Mouse (Mus musculus): ENCODE measurements around the gene Ccdc114. TPM values are rescaled to one million over a fixed set of nuclear protein-coding genes. Genes with fewer than 3 reads are reported as not detected.

Ccdc114 gene
- polyA plus RNA-seq, 1 experiment, result 10.2 TPM

DNA sequence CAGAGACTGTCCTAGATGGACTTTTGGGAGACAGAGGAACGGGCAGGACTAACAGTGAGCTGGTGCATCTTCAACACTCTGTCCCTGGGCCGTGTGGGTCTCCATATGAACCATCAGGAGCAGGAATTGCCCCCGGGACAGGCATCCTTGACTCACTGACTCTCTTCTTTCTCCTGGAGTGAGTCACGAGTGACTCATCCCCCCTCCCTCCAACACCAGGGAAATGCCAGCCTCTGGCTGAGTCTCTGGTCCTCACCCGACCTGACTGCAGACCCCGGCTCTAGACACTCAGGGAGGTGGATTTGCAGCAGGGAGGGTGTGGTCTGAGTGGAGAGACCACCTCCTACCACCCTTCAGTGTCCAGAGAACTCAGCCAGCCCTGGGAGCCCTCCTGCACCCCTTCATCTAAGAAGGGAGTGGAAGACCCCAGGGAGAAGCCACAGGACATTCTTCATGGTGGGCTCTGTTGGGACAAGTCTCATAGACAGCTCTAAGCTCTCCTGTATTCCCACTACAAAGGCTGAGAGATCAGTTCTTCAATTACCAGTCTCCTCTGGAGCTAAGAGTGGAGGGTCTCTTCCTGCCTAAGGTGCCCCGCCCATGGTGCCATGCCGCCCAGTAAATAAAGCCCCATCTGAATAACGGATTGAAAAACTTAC lies 3.2 kb upstream of the Ccdc114 start:
- Histone ChIP-seq H3K4me1 (ENCODE audit: control insufficient read depth, insufficient read depth, low read length) (peaks cover 2% of the 10 kb centered on the region), H3K27ac (ENCODE audit: insufficient read depth, low read length) (no peak overlapping the region)

DNA sequence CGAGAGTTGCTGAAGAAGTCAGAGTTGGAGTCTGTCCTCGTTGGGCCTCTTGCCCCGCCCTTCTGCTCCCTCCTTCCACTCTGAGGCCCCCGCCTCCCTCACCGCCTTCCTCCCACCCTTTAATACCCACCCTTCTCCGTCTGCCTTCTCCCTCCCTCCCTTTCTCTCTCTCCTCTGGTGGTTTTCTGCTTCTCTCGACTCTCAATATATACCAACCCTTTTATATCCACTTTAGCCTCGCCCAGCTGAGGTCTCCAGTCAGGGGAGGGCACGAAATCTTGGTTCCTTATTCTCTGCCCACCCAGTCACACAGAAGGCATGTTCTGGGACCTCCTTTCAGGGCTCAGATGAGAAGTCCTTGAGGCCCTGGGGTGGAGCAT lies 2.6 kb upstream of the Ccdc114 start, which contains the start of gene Emp3:
Gene Emp3, minus strand, starts transcription at position 163 of the 380 bp plus-strand sequence.
- no peaks in the 10 kb centered on the region for H3K36me3 ChIP-seq (ENCODE audit: control insufficient read depth, insufficient read depth, low read length, poor library complexity, severe bottlenecking)
- no peaks in the 10 kb centered on the region for H3K9me3 ChIP-seq (replicated peaks; ENCODE audit: control insufficient read depth, insufficient read depth, low read length, poor library complexity, severe bottlenecking)
- no peak within 1 kb of the TSS for H3K4me3 ChIP-seq (ENCODE audit: low read depth, low read length)
- H3K27ac ChIP-seq (ENCODE audit: insufficient read depth, low read length), result no peak within 1 kb of the TSS
- peaks cover 2% of the 10 kb centered on the region for H3K4me1 ChIP-seq (ENCODE audit: control insufficient read depth, insufficient read depth, low read length)
- TF ChIP-seq POLR2A (IDR thresholded peaks at IDR 0.05; ENCODE audit: insufficient read depth, low read length), result no peak
- TF ChIP-seq EP300 (IDR thresholded peaks at IDR 0.05; ENCODE audit: insufficient read depth, low read depth, low read length), result no peak
- TF ChIP-seq CTCF (IDR thresholded peaks at IDR 0.05; ENCODE audit: low read depth, low read length), result no peak
- H3K27me3 ChIP-seq (ENCODE audit: control insufficient read depth, insufficient read depth, low read length, poor library complexity, severe bottlenecking), result no peaks in the 10 kb centered on the region
- H3K9ac ChIP-seq (ENCODE audit: low read depth, poor library complexity, severe bottlenecking), result no peak within 1 kb of the TSS

More for the DNA sequence above, 3.2 kb upstream of the Ccdc114 start:
- Histone ChIP-seq H3K9me3 (replicated peaks; ENCODE audit: control insufficient read depth, insufficient read depth, low read length, poor library complexity, severe bottlenecking) (no peaks in the 10 kb centered on the region), H3K36me3 (ENCODE audit: control insufficient read depth, insufficient read depth, low read length, poor library complexity, severe bottlenecking) (no peaks in the 10 kb centered on the region), H3K4me3 (ENCODE audit: low read depth, low read length) (no peak overlapping the region), H3K27me3 (ENCODE audit: control insufficient read depth, insufficient read depth, low read length, poor library complexity, severe bottlenecking) (no peaks in the 10 kb centered on the region), H3K9ac (ENCODE audit: low read depth, poor library complexity, severe bottlenecking) (no peak overlapping the region)
- TF ChIP-seq CTCF (IDR thresholded peaks at IDR 0.05; ENCODE audit: low read depth, low read length), result no peak
- TF ChIP-seq POLR2A (IDR thresholded peaks at IDR 0.05; ENCODE audit: insufficient read depth, low read length), result no peak
- no peak for TF ChIP-seq EP300 (IDR thresholded peaks at IDR 0.05; ENCODE audit: insufficient read depth, low read depth, low read length)

GRCm38 (mm10) chr7:45921950-45922600 lies 1.8 kb upstream of the Ccdc114 start:
- no peaks in the 10 kb centered on the region for H3K9me3 ChIP-seq (replicated peaks; ENCODE audit: control insufficient read depth, insufficient read depth, low read length, poor library complexity, severe bottlenecking)
- no peak overlapping the region for H3K4me3 ChIP-seq (ENCODE audit: low read depth, low read length)
- peak overlapping the region; percentile 25; the same call in 1 of the 2 replicates for H3K9ac ChIP-seq (ENCODE audit: low read depth, poor library complexity, severe bottlenecking)
- H3K36me3 ChIP-seq (ENCODE audit: control insufficient read depth, insufficient read depth, low read length, poor library complexity, severe bottlenecking), result no peaks in the 10 kb centered on the region
- TF ChIP-seq POLR2A (IDR thresholded peaks at IDR 0.05; ENCODE audit: insufficient read depth, low read length) (no peak), CTCF (IDR thresholded peaks at IDR 0.05; ENCODE audit: low read depth, low read length) (no peak), EP300 (IDR thresholded peaks at IDR 0.05; ENCODE audit: insufficient read depth, low read depth, low read length) (no peak)
- no peak overlapping the region; the same call in 1 of the 2 replicates for H3K27ac ChIP-seq (ENCODE audit: insufficient read depth, low read length)
- H3K4me1 ChIP-seq (ENCODE audit: control insufficient read depth, insufficient read depth, low read length), result peaks cover 2% of the 10 kb centered on the region
- no peaks in the 10 kb centered on the region for H3K27me3 ChIP-seq (ENCODE audit: control insufficient read depth, insufficient read depth, low read length, poor library complexity, severe bottlenecking)

GRCm38 (mm10) chr7:45922928-45923761 lies 727 bp upstream of the Ccdc114 start:
- Histone ChIP-seq H3K27me3 (ENCODE audit: control insufficient read depth, insufficient read depth, low read length, poor library complexity, severe bottlenecking) (no peaks in the 10 kb centered on the region), H3K4me3 (ENCODE audit: low read depth, low read length) (peak overlapping the region; percentile 92), H3K9ac (ENCODE audit: low read depth, poor library complexity, severe bottlenecking) (peak overlapping the region; percentile 50), H3K4me1 (ENCODE audit: control insufficient read depth, insufficient read depth, low read length) (peaks cover 2% of the 10 kb centered on the region), H3K36me3 (ENCODE audit: control insufficient read depth, insufficient read depth, low read length, poor library complexity, severe bottlenecking) (no peaks in the 10 kb centered on the region), H3K27ac (ENCODE audit: insufficient read depth, low read length) (peak overlapping the region; percentile 88), H3K9me3 (replicated peaks; ENCODE audit: control insufficient read depth, insufficient read depth, low read length, poor library complexity, severe bottlenecking) (no peaks in the 10 kb centered on the region)
- peak; percentile 94 for TF ChIP-seq POLR2A (IDR thresholded peaks at IDR 0.05; ENCODE audit: insufficient read depth, low read length)
- peak; percentile 77 for TF ChIP-seq EP300 (IDR thresholded peaks at IDR 0.05; ENCODE audit: insufficient read depth, low read depth, low read length)
- TF ChIP-seq CTCF (IDR thresholded peaks at IDR 0.05; ENCODE audit: low read depth, low read length), result no peak

DNA sequence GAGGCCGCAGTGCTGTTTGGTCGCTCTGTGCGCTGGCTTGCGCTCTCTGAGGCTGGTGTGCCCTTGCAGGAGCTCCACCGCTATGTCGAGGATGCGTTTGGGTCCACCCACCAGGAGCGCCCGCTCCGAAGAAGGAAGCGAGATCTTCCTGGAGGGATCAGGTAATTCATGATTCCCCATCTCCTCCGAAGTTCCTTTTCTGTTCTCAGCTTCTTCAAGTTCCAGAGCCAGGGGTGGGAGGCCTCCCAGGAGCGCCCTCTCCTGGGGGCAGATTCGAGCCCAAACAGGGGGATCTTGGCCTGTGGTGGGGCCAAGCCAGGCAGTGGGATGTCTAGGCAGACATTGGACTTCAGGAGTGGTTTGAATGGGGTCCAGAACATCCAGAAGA lies 551 bp downstream of the Ccdc114 start:
- H3K9me3 ChIP-seq (replicated peaks; ENCODE audit: control insufficient read depth, insufficient read depth, low read length, poor library complexity, severe bottlenecking), result no peaks in the 10 kb centered on the region
- H3K4me1 ChIP-seq (ENCODE audit: control insufficient read depth, insufficient read depth, low read length), result peaks cover 2% of the 10 kb centered on the region
- no peaks in the 10 kb centered on the region for H3K36me3 ChIP-seq (ENCODE audit: control insufficient read depth, insufficient read depth, low read length, poor library complexity, severe bottlenecking)
- peak overlapping the region; percentile 23 for H3K9ac ChIP-seq (ENCODE audit: low read depth, poor library complexity, severe bottlenecking)
- TF ChIP-seq POLR2A (IDR thresholded peaks at IDR 0.05; ENCODE audit: insufficient read depth, low read length) (no peak), CTCF (IDR thresholded peaks at IDR 0.05; ENCODE audit: low read depth, low read length) (peak; percentile 66)
- peak overlapping the region; percentile 7; the same call in 1 of the 2 replicates for H3K27ac ChIP-seq (ENCODE audit: insufficient read depth, low read length)
- H3K27me3 ChIP-seq (ENCODE audit: control insufficient read depth, insufficient read depth, low read length, poor library complexity, severe bottlenecking), result no peaks in the 10 kb centered on the region
- H3K4me3 ChIP-seq (ENCODE audit: low read depth, low read length), result peak overlapping the region; percentile 83

All from ES-Bruce4 (cell line).